Mouse (Mus musculus) MEL (cell line): Measurements from ENCODE around the gene Cnppd1. TPM values are rescaled to one million over a fixed set of nuclear protein-coding genes. Genes with fewer than 3 reads are reported as not detected.

ENCODE experiments used
- DNase-seq: peaks from one replicate; pipeline ENCODE4 v3.0.0; 2011; ENCODE audit warnings: low read depth, low spot score
- H3K27ac ChIP-seq: 2 replicates; pipeline ENCODE4 v1.5.1; 2012; ENCODE audit warnings: low read depth, mild to moderate bottlenecking, control low read depth, low read length, moderate library complexity; ENCODE audit not compliant: control insufficient read depth
- H3K27me3 ChIP-seq, 2 experiments: fragments of 150-350 bp in 1 of 2; sonication (generic) in 1 of 2; 2 replicates each; pipeline ENCODE4 v1.6.1; 2012; ENCODE audit warnings: low read length in 2 of 2, mild to moderate bottlenecking in 2 of 2, improper control_type of control experiment in 1 of 2, moderate library complexity in 1 of 2; ENCODE audit not compliant: insufficient read depth in 2 of 2, control insufficient read depth in 1 of 2
- H3K36me3 ChIP-seq, 2 experiments: 2 replicates each; pipeline ENCODE4 v1.6.1; 2012 to 2014; ENCODE audit warnings: low read length in 2 of 2, improper control_type of control experiment in 1 of 2, inconsistent platforms in 1 of 2, mild to moderate bottlenecking in 1 of 2; ENCODE audit not compliant: insufficient read depth in 2 of 2, control insufficient read depth in 1 of 2
- H3K4me1 ChIP-seq, 2 experiments: fragments of 150-350 bp in 1 of 2; sonication (generic) in 1 of 2; 2 replicates each; pipeline ENCODE4 v1.6.1; 2012; ENCODE audit warnings: low read length in 2 of 2, improper control_type of control experiment in 1 of 2, mild to moderate bottlenecking in 1 of 2; ENCODE audit not compliant: insufficient read depth in 2 of 2, control insufficient read depth in 1 of 2
- H3K4me3 ChIP-seq, 2 experiments: fragments of 150-350 bp in 1 of 2; sonication (generic) in 1 of 2; 2 replicates each; pipeline ENCODE4 v1.5.1; 2012; ENCODE audit warnings: low read depth in 2 of 2, low read length in 2 of 2, mild to moderate bottlenecking in 2 of 2, moderate library complexity in 2 of 2, control low read depth in 1 of 2, improper control_type of control experiment in 1 of 2; ENCODE audit not compliant: control insufficient read depth in 1 of 2, insufficient read depth in 1 of 2
- H3K79me2 ChIP-seq: 2 replicates; pipeline ENCODE4 v1.6.1; 2012; ENCODE audit warnings: mild to moderate bottlenecking, low read length, moderate library complexity; ENCODE audit not compliant: control insufficient read depth, poor library complexity, insufficient read depth
- H3K9ac ChIP-seq: 2 replicates; pipeline ENCODE4 v1.6.1; 2012; ENCODE audit warnings: low read depth, mild to moderate bottlenecking, control low read depth, low read length, moderate library complexity; ENCODE audit not compliant: control insufficient read depth, poor library complexity, severe bottlenecking
- H3K9me3 ChIP-seq: fragments of 150-350 bp; sonication (generic); replicated peaks from 2 replicates; pipeline ENCODE4 v1.6.1; 2012; ENCODE audit warnings: mild to moderate bottlenecking, low read length, improper control_type of control experiment, moderate library complexity; ENCODE audit not compliant: insufficient read depth
- BHLHE40 ChIP-seq: IDR thresholded peaks from 2 replicates; pipeline ENCODE4 v1.6.1; 2012; ENCODE audit warnings: low read depth, mild to moderate bottlenecking, inconsistent platforms, low read length, improper control_type of control experiment, borderline replicate concordance
- CTCF ChIP-seq, 3 experiments: IDR thresholded peaks in 2 of 3; conservative IDR thresholded peaks in 1 of 3; 2 replicates each; pipeline ENCODE4 v1.5.1; 2011 to 2012; ENCODE audit warnings: low read length in 3 of 3, low read depth in 2 of 3, mild to moderate bottlenecking in 2 of 3, improper control_type of control experiment in 1 of 3, inconsistent platforms in 1 of 3, mixed read lengths in 1 of 3, moderate library complexity in 1 of 3; ENCODE audit not compliant: control insufficient read depth in 1 of 3, insufficient read depth in 1 of 3, poor library complexity in 1 of 3, severe bottlenecking in 1 of 3
- E2F4 ChIP-seq: IDR thresholded peaks from 2 replicates; pipeline ENCODE4 v1.6.1; 2011; ENCODE audit warnings: low read depth, low read length, improper control_type of control experiment, borderline replicate concordance
- ELF1 ChIP-seq: IDR thresholded peaks from 2 replicates; pipeline ENCODE4 v1.6.1; 2014; ENCODE audit warnings: low read depth, mild to moderate bottlenecking, inconsistent platforms, low read length, improper control_type of control experiment, moderate library complexity
- ETS1 ChIP-seq: IDR thresholded peaks from 2 replicates; pipeline ENCODE4 v1.6.1; 2012; ENCODE audit warnings: low read depth, mild to moderate bottlenecking, inconsistent platforms, low read length, improper control_type of control experiment, moderate library complexity
- GABPA ChIP-seq: IDR thresholded peaks from 2 replicates; pipeline ENCODE4 v1.6.1; 2012; ENCODE audit warnings: low read depth, mild to moderate bottlenecking, inconsistent platforms, low read length, improper control_type of control experiment, moderate library complexity
- HCFC1 ChIP-seq: IDR thresholded peaks from 2 replicates; pipeline ENCODE4 v1.6.1; 2012; ENCODE audit warnings: low read depth, mild to moderate bottlenecking, inconsistent platforms, low read length, improper control_type of control experiment, moderate library complexity
- JUND ChIP-seq: IDR thresholded peaks from 2 replicates; pipeline ENCODE4 v1.6.1; 2011; ENCODE audit warnings: low read depth, mild to moderate bottlenecking, improper control_type of control experiment, low read length
- MAFK ChIP-seq: IDR thresholded peaks from 2 replicates; pipeline ENCODE4 v1.6.1; 2011; ENCODE audit warnings: low read depth, mild to moderate bottlenecking, low read length, improper control_type of control experiment, borderline replicate concordance
- MAZ ChIP-seq: IDR thresholded peaks from 2 replicates; pipeline ENCODE4 v1.6.1; 2012; ENCODE audit warnings: low read depth, mild to moderate bottlenecking, inconsistent platforms, low read length, improper control_type of control experiment
- MEF2A ChIP-seq: IDR thresholded peaks from 2 replicates; pipeline ENCODE4 v1.6.1; 2014; ENCODE audit warnings: low read depth, mild to moderate bottlenecking, inconsistent platforms, low read length, improper control_type of control experiment; ENCODE audit not compliant: poor library complexity, insufficient replicate concordance, severe bottlenecking; ENCODE audit errors: extremely low read depth
- MXI1 ChIP-seq: IDR thresholded peaks from 2 replicates; pipeline ENCODE4 v1.6.1; 2011; ENCODE audit warnings: mild to moderate bottlenecking, low read depth, low read length, improper control_type of control experiment
- MYB ChIP-seq: IDR thresholded peaks from 2 replicates; pipeline ENCODE4 v1.6.1; 2011; ENCODE audit warnings: mild to moderate bottlenecking, low read depth, low read length, improper control_type of control experiment
- NELFE ChIP-seq: IDR thresholded peaks from 2 replicates; pipeline ENCODE4 v1.6.1; 2011; ENCODE audit warnings: low read depth, low read length, improper control_type of control experiment
- POLR2A ChIP-seq, 2 experiments: IDR thresholded peaks; 2 replicates each; pipeline ENCODE4 v1.6.1; 2011 to 2012; ENCODE audit warnings: low read length in 2 of 2, mild to moderate bottlenecking in 2 of 2, control low read depth in 1 of 2, improper control_type of control experiment in 1 of 2, low read depth in 1 of 2, moderate library complexity in 1 of 2; ENCODE audit not compliant: control insufficient read depth in 1 of 2, insufficient read depth in 1 of 2, poor library complexity in 1 of 2
- POLR2AphosphoS2 ChIP-seq: IDR thresholded peaks from 2 replicates; pipeline ENCODE4 v1.6.1; 2011; ENCODE audit warnings: low read length, improper control_type of control experiment
- POLR2AphosphoS5 ChIP-seq: IDR thresholded peaks from 2 replicates; pipeline ENCODE4 v1.6.1; 2012; ENCODE audit warnings: low read depth, borderline replicate concordance, mild to moderate bottlenecking, inconsistent platforms, low read length, moderate library complexity, mixed read lengths
- RCOR1 ChIP-seq: IDR thresholded peaks from 2 replicates; pipeline ENCODE4 v1.6.1; 2012; ENCODE audit warnings: low read depth, mild to moderate bottlenecking, inconsistent platforms, low read length, improper control_type of control experiment
- SIN3A ChIP-seq: IDR thresholded peaks from 2 replicates; pipeline ENCODE4 v1.6.1; 2012; ENCODE audit warnings: low read length, improper control_type of control experiment, inconsistent platforms
- SMC3 ChIP-seq: IDR thresholded peaks from 2 replicates; pipeline ENCODE4 v1.6.1; 2011; ENCODE audit warnings: low read depth, low read length, improper control_type of control experiment
- TBP ChIP-seq: IDR thresholded peaks from 2 replicates; pipeline ENCODE4 v1.8.0; 2011; ENCODE audit warnings: low read depth, low read length, improper control_type of control experiment
- UBTF ChIP-seq: IDR thresholded peaks from 2 replicates; pipeline ENCODE4 v1.6.1; 2012; ENCODE audit warnings: low read depth, mild to moderate bottlenecking, inconsistent platforms, low read length, improper control_type of control experiment, moderate library complexity, borderline replicate concordance; ENCODE audit not compliant: insufficient read depth
- USF2 ChIP-seq, 2 experiments: IDR thresholded peaks; 2 replicates each; pipeline ENCODE4 v1.6.1; 2011 to 2012; ENCODE audit warnings: improper control_type of control experiment in 2 of 2, low read length in 2 of 2, borderline replicate concordance in 1 of 2, inconsistent platforms in 1 of 2, low read depth in 1 of 2, mild to moderate bottlenecking in 1 of 2; ENCODE audit not compliant: insufficient read depth in 1 of 2
- ZKSCAN1 ChIP-seq: IDR thresholded peaks from 2 replicates; pipeline ENCODE4 v1.6.1; 2012; ENCODE audit warnings: low read depth, mild to moderate bottlenecking, inconsistent platforms, low read length, improper control_type of control experiment, moderate library complexity
- ZMIZ1 ChIP-seq: IDR thresholded peaks from 2 replicates; pipeline ENCODE4 v1.6.1; 2012; ENCODE audit warnings: low read depth, mild to moderate bottlenecking, inconsistent platforms, low read length, improper control_type of control experiment, moderate library complexity
- ZNF384 ChIP-seq: IDR thresholded peaks from 2 replicates; pipeline ENCODE4 v1.6.1; 2012; ENCODE audit warnings: low read depth, mild to moderate bottlenecking, inconsistent platforms, low read length, improper control_type of control experiment
- polyA plus RNA-seq, 2 experiments: library from polyadenylated mRNA; stranded (reverse) in 1 of 2; unstranded in 1 of 2; fragments of >175 nt in 1 of 2; fragments of >200 nt in 1 of 2; gene quantifications; 2 replicates each; pipeline versions ENCODE4 v1.2.1 to v1.2.4; 2012; ENCODE audit warnings: low replicate concordance in 2 of 2, low read depth in 1 of 2; ENCODE audit not compliant: insufficient read length in 2 of 2, insufficient read depth in 1 of 2, missing spikeins in 1 of 2
- total RNA-seq: library from RNA; depleted of rRNA; stranded (reverse); fragments of 300-350 nt; gene quantifications from 2 replicates; pipeline ENCODE4 v1.2.3, GENCODE M21; 2012

Cnppd1 gene
- total and polyA plus RNA-seq, 3 experiments = 54.4 to 314 (median 70.1) TPM

DNA sequence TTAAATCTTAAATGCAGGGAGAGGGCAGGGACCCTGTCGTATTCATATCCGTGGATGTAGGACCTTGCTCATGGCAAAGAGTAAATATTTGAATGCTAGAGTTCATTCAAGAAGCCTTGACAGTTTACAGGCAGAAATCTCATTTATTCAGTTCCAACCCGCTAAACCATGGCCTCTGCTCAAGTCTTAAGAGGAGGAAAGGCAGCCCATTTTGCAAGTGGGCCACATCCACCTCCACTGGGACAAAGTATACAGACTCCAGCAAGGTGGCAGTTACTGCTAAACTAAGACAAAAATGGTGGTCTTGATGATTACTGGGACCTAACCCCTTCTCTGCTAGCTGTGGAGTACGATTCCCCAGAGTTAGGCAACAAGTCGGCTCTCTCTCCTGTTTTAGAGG lies 17.1 kb downstream of the Cnppd1 start:
- 0 out of 2 replicates have a peak, but pooled peaks have one; percentile 14 for TF ChIP-seq MAZ
- TF ChIP-seq RCOR1 = no peak
- H3K4me1 ChIP-seq = peaks cover 3 to 10% of the 10 kb centered on the region in 2 experiments; a peak in 3 of 4 replicates
- H3K9ac ChIP-seq = peak overlapping the region; percentile 80
- H3K36me3 ChIP-seq = peaks cover 0 to 5% of the 10 kb centered on the region in 2 experiments; a peak in 2 of 4 replicates
- H3K79me2 ChIP-seq = no peaks in the 10 kb centered on the region; the same call in 1 of the 2 replicates
- H3K27me3 ChIP-seq = no peaks in the 10 kb centered on the region
- peak overlapping the region; percentile 68 to 80 for H3K4me3 ChIP-seq
- H3K9me3 ChIP-seq = no peaks in the 10 kb centered on the region
- no peak for DNase-seq
- peak overlapping the region; percentile 96 for H3K27ac ChIP-seq

DNA sequence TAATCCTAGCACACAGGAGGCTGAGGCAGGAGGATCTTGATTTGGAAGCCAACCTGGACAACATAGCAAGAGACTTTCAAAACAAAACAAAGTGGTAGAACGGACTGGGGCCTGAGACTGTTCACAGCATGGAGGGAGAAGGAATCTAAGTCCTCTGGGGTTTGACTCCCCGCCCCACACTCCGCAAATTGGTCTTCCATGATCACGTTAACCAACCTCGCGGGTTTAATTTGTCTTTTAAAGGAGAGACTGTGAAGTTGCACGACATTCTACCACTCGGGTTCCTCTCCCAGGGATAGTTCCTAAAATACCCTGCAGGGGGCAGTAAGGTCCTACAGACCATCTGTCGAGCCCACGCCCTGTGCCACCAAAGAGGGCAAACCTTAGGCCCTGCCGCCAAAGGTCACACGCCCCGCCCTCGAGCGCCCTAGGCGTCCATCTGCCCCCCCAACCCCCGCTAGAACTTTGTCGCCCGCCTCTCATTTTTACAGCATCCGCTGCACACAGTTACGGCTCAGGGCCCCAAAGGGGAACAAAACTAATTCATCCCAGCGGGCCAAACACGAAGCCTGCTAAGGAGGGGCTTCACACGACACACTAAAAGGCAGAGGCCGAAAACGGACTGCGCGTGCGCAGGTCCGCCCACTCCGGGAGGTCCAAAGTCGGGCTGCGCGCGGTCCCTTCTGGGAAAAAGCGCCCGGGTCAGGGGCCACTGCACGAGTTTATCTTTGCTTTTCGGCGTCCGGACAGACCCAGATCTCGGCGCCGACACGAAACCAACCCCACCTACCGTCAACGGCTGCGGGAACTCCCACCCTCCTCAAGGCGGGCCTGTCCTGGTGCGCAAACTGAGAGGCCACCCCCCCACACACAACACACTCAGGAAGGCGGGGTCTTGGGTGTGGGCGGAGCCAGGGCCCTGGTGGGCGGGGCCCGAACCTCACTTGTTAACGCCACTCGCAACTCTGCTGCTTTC lies 17.9 kb downstream of the Cnppd1 start, which contains the start of gene Nhej1:
Gene Nhej1 (minus strand): TSS at position 855 of the 976 bp plus-strand sequence.
- Histone ChIP-seq H3K4me3 (peak within 1 kb of the TSS; percentile 68 to 80), H3K27ac (peak within 1 kb of the TSS; percentile 96), H3K36me3 (peaks cover 0 to 5% of the 10 kb centered on the region in 2 experiments; a peak in 2 of 4 replicates), H3K27me3 (no peaks in the 10 kb centered on the region), H3K9me3 (no peaks in the 10 kb centered on the region), H3K4me1 (peaks cover 3 to 10% of the 10 kb centered on the region in 2 experiments; a peak in 3 of 4 replicates), H3K9ac (peak within 1 kb of the TSS; percentile 80), H3K79me2 (no peaks in the 10 kb centered on the region; the same call in 1 of the 2 replicates)
- peak; percentile 98 for DNase-seq
- TF ChIP-seq MEF2A (no peak), MYB (0 out of 2 replicates have a peak, but pooled peaks have one; percentile 18), ZKSCAN1 (no peak), ELF1 (no peak; the same call in none of the 2 replicates), HCFC1 (peak; percentile 86), POLR2AphosphoS2 (peak; percentile 53; the same call in 1 of the 2 replicates), MAFK (no peak), TBP (peak; percentile 84; the same call in 1 of the 2 replicates), SMC3 (peak; percentile 90), POLR2A (IDR thresholded peaks at IDR 0.05; ENCODE audit: control insufficient read depth in 1 of 2, insufficient read depth in 1 of 2, low read depth in 1 of 2, low read length in 2 of 2, poor library complexity in 1 of 2) (peak; percentile 44 to 82; a peak in 1 of 4 replicates), SIN3A (peak; percentile 77), ZMIZ1 (peak; percentile 42; the same call in 1 of the 2 replicates), POLR2AphosphoS5 (no peak), E2F4 (0 out of 2 replicates have a peak, but pooled peaks have one; percentile 58), USF2 (IDR thresholded peaks at IDR 0.05; ENCODE audit: borderline replicate concordance in 1 of 2, insufficient read depth in 1 of 2, low read depth in 1 of 2, low read length in 2 of 2) (no peak), NELFE (peak; percentile 75), MAZ (peak; percentile 72; the same call in 1 of the 2 replicates), CTCF (IDR thresholded peaks at IDR 0.05 in 2 of 3, conservative IDR thresholded peaks at IDR 0.05 in 1 of 3; ENCODE audit: control insufficient read depth in 1 of 3, insufficient read depth in 1 of 3, low read depth in 2 of 3, low read length in 3 of 3, poor library complexity in 1 of 3, severe bottlenecking in 1 of 3) (peak; percentile 69 to 93 (median 84)), RCOR1 (no peak; the same call in 1 of the 2 replicates), ZNF384 (no peak; the same call in 1 of the 2 replicates), UBTF (no peak), ETS1 (peak; percentile 59; the same call in 1 of the 2 replicates), BHLHE40 (0 out of 2 replicates have a peak, but pooled peaks have one; percentile 26), JUND (no peak), MXI1 (peak; percentile 89), GABPA (no peak)
